ENCODE assay signal across 8 mouse cellular contexts in the genomic region with DNA sequence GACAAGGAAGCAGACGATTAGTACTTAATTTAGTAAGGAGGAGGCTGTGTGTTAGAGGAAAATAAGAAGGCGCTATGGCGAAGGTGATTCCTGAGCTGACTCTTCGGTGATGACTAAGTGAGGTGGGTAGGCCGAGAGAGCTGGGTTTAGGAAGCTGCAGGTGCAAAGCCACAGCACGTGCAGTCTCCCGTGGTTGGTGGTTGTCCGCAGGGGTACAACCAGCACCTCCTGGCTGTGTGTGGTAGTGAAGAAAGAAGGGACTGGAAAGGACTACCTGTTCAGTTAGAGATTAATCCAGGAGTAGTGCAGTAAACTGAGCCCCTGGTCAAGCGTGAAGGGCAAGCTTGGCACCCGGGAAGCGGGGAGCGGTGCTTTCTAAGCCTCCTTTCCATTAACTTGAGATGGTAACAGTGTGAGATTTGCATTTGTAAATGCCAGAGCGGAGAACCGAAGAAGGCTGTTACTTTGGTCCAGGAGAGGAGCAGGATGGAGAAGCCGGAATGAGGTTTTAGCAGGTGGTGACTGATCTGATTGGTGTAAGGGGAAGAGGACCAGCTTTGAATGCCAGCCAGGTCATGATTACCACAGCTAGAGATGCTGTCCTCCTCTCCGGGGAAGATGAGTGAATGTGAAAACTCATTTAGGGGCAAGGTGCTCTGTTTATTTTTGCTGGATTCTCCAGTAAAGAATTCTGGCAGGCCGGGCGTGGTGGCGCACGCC. TPM values are rescaled to one million over a fixed set of nuclear protein-coding genes. Genes with fewer than 3 reads are reported as not detected.
DNase-seq lines count a peak whose midpoint lies in the region; ATAC-seq and TF ChIP-seq lines count a peak whose summit lies in the region.

No protein-coding gene starts in this region.

- peak overlapping the region; percentile 86 for H3K4me2 ChIP-seq in neural tube, embryonic 11.5 days (ENCODE audit: low read depth)
- H3K4me2 ChIP-seq in intestine, embryonic 14.5 days (ENCODE audit: low read length), result peak overlapping the region; percentile 74
- H3K4me2 ChIP-seq in liver, postnatal 0 days (ENCODE audit: low read depth, low read length), result peak overlapping the region; percentile 99

- TF ChIP-seq EP300 in liver, postnatal 0 days (IDR thresholded peaks at IDR 0.05; ENCODE audit: low read depth), result no peak

- H3K9ac ChIP-seq in neural tube, embryonic 11.5 days (ENCODE audit: low read length), result no peak overlapping the region
- peak overlapping the region; percentile 80 for H3K9ac ChIP-seq in intestine, embryonic 14.5 days (ENCODE audit: low read length)
- peak overlapping the region; percentile 90 for H3K9ac ChIP-seq in liver, postnatal 0 days (replicated peaks)

- 17% methylated on average over 20 of the region's 20 CpGs for WGBS in neural tube, embryonic 11.5 days
- WGBS in embryonic facial prominence, embryonic 10.5 days, result 19% methylated on average over 20 of the region's 20 CpGs
- WGBS in intestine, embryonic 14.5 days, result 30% methylated on average over 20 of the region's 20 CpGs
- WGBS in liver, postnatal 0 days (ENCODE audit: insufficient replicate concordance), result 25% methylated on average over 20 of the region's 20 CpGs

- no peaks in the 10 kb centered on the region for H3K9me3 ChIP-seq in neural tube, embryonic 11.5 days (ENCODE audit: control insufficient read depth, low read length)
- H3K9me3 ChIP-seq in embryonic facial prominence, embryonic 10.5 days, result no peaks in the 10 kb centered on the region
- H3K9me3 ChIP-seq in intestine, embryonic 14.5 days (ENCODE audit: control insufficient read depth, low read length), result no peaks in the 10 kb centered on the region
- H3K9me3 ChIP-seq in liver, postnatal 0 days (ENCODE audit: low read length), result no peaks in the 10 kb centered on the region

- H3K4me3 ChIP-seq in neural tube, embryonic 11.5 days (ENCODE audit: low read depth, low read length), result peak overlapping the region; percentile 58
- H3K4me3 ChIP-seq in embryonic facial prominence, embryonic 10.5 days, result peak overlapping the region; percentile 73
- H3K4me3 ChIP-seq in intestine, embryonic 14.5 days (ENCODE audit: low read depth, low read length), result peak overlapping the region; percentile 81
- peak overlapping the region; percentile 72 for H3K4me3 ChIP-seq in liver, postnatal 0 days (ENCODE audit: low read depth, low read length)

- ATAC-seq in neural tube, embryonic 11.5 days (ENCODE audit: insufficient read depth, low FRiP score, low TSS enrichment), result no peak
- ATAC-seq in intestine, embryonic 14.5 days (replicated peaks; ENCODE audit: low FRiP score, low TSS enrichment, low read depth), result no peak
- no peak for ATAC-seq in liver, postnatal 0 days

- TF ChIP-seq CTCF in liver, postnatal 0 days (IDR thresholded peaks at IDR 0.05; ENCODE audit: low read depth), result peak; percentile 27; the same call in 1 of the 2 replicates

- H3K4me1 ChIP-seq in neural tube, embryonic 11.5 days (ENCODE audit: control insufficient read depth, insufficient read depth, low read length), result peaks cover 20% of the 10 kb centered on the region
- H3K4me1 ChIP-seq in embryonic facial prominence, embryonic 10.5 days, result peaks cover 77% of the 10 kb centered on the region
- peaks cover 38% of the 10 kb centered on the region for H3K4me1 ChIP-seq in intestine, embryonic 14.5 days (replicated peaks; ENCODE audit: control insufficient read depth, insufficient read depth, low read length)
- H3K4me1 ChIP-seq in liver, postnatal 0 days (ENCODE audit: insufficient read depth), result peaks cover 66% of the 10 kb centered on the region

- no peak for DNase-seq in neural tube, embryonic 11.5 days (ENCODE audit: low spot score)
- DNase-seq in neural tube, embryonic 10.5 days (ENCODE audit: extremely low spot score, low spot score), result no peak
- no peak for DNase-seq in embryonic facial prominence, embryonic 10.5 days (ENCODE audit: low spot score)
- no peak for DNase-seq in intestine, embryonic 14.5 days (ENCODE audit: low spot score)
- peak; percentile 48 for DNase-seq in liver, postnatal 0 days
- DNase-seq in spleen, postnatal 4 days (ENCODE audit: low spot score in 2 of 2), result peak; percentile 57 to 79
- no peak for DNase-seq in adrenal gland, adult 18-20 months (ENCODE audit: low spot score in 2 of 2)
- no peak for DNase-seq in urinary bladder, postnatal 4 days (ENCODE audit: low spot score in 2 of 2)

- no peak overlapping the region for H3K27ac ChIP-seq in neural tube, embryonic 11.5 days (ENCODE audit: low read depth, low read length)
- peak overlapping the region; percentile 85; the same call in 1 of the 2 replicates for H3K27ac ChIP-seq in embryonic facial prominence, embryonic 10.5 days (replicated peaks)
- peak overlapping the region; percentile 86; the same call in 1 of the 2 replicates for H3K27ac ChIP-seq in intestine, embryonic 14.5 days (ENCODE audit: low read depth)
- H3K27ac ChIP-seq in liver, postnatal 0 days (ENCODE audit: low read depth), result peak overlapping the region; percentile 96

- peaks cover 18% of the 10 kb centered on the region for H3K27me3 ChIP-seq in neural tube, embryonic 11.5 days (ENCODE audit: control insufficient read depth, insufficient read depth, low read length)
- H3K27me3 ChIP-seq in embryonic facial prominence, embryonic 10.5 days (replicated peaks; ENCODE audit: low read depth, poor library complexity, severe bottlenecking), result peaks cover 53% of the 10 kb centered on the region
- no peaks in the 10 kb centered on the region; the same call in 1 of the 2 replicates for H3K27me3 ChIP-seq in intestine, embryonic 14.5 days (replicated peaks; ENCODE audit: control insufficient read depth, insufficient read depth, low read length)
- H3K27me3 ChIP-seq in liver, postnatal 0 days (ENCODE audit: insufficient read depth, low read length), result no peaks in the 10 kb centered on the region

- H3K36me3 ChIP-seq in neural tube, embryonic 11.5 days (ENCODE audit: control insufficient read depth, insufficient read depth, low read length), result no peaks in the 10 kb centered on the region
- H3K36me3 ChIP-seq in embryonic facial prominence, embryonic 10.5 days (replicated peaks), result 0 out of 2 replicates have a peak, but pooled peaks cover 2% of the 10 kb centered on the region
- H3K36me3 ChIP-seq in intestine, embryonic 14.5 days (ENCODE audit: control insufficient read depth, insufficient read depth, low read length), result 0 out of 2 replicates have a peak, but pooled peaks cover 2% of the 10 kb centered on the region
- peaks cover 9% of the 10 kb centered on the region for H3K36me3 ChIP-seq in liver, postnatal 0 days (replicated peaks; ENCODE audit: insufficient read depth, low read length)

RNA-seq across cellular contexts. Expression of a gene that starts 2.1 kb away (rescaled TPM):
- polyA plus RNA-seq in neural tube, embryonic 11.5 days (2014; fragmentation: Nextera tagmentation; extraction: Ambion mirVana), result 13.0 and 13.8 TPM in 2 replicates
- polyA plus RNA-seq in embryonic facial prominence, embryonic 10.5 days (2016; fragmentation: Nextera tagmentation; extraction: Ambion mirVana), result 19.3 and 22.3 TPM in 2 replicates
- 41.7 and 42.5 TPM in 2 replicates for polyA plus RNA-seq in intestine, embryonic 14.5 days (2014; fragmentation: Nextera tagmentation; extraction: Ambion mirVana)
- polyA plus RNA-seq in liver, postnatal 0 days (2015; fragmentation: Nextera tagmentation; extraction: Ambion mirVana), result 19.4 and 22.4 TPM in 2 replicates
- total RNA-seq in adrenal gland, adult 18-20 months (2021), result 100 to 1,000 TPM; 144 to 160 TPM

RNA-seq across cellular contexts. Expression of a gene that starts 21.6 kb away (rescaled TPM):
- polyA plus RNA-seq in neural tube, embryonic 11.5 days (2014; fragmentation: Nextera tagmentation; extraction: Ambion mirVana), result 26.2 and 28.4 TPM in 2 replicates
- 16.5 and 19.0 TPM in 2 replicates for polyA plus RNA-seq in embryonic facial prominence, embryonic 10.5 days (2016; fragmentation: Nextera tagmentation; extraction: Ambion mirVana)
- polyA plus RNA-seq in intestine, embryonic 14.5 days (2014; fragmentation: Nextera tagmentation; extraction: Ambion mirVana), result 23.7 and 25.1 TPM in 2 replicates
- polyA plus RNA-seq in liver, postnatal 0 days (2015; fragmentation: Nextera tagmentation; extraction: Ambion mirVana), result 16.7 TPM in 2 replicates
- total RNA-seq in adrenal gland, adult 18-20 months (2021), result 10 to 100 TPM; 24.9 to 36.9 TPM

RNA-seq across cellular contexts. Expression of a gene that starts 26.7 kb away (rescaled TPM):
- polyA plus RNA-seq in neural tube, embryonic 11.5 days (2014; fragmentation: Nextera tagmentation; extraction: Ambion mirVana), result 125 and 134 TPM in 2 replicates
- 112 and 114 TPM in 2 replicates for polyA plus RNA-seq in embryonic facial prominence, embryonic 10.5 days (2016; fragmentation: Nextera tagmentation; extraction: Ambion mirVana)
- 101 and 106 TPM in 2 replicates for polyA plus RNA-seq in intestine, embryonic 14.5 days (2014; fragmentation: Nextera tagmentation; extraction: Ambion mirVana)
- polyA plus RNA-seq in liver, postnatal 0 days (2015; fragmentation: Nextera tagmentation; extraction: Ambion mirVana), result 35.0 and 36.0 TPM in 2 replicates
- 100 to 1,000 TPM; 115 to 132 TPM for total RNA-seq in adrenal gland, adult 18-20 months (2021)

Comparison
In these comparisons a context has a peak if more than half of its experiments do, and no peak if none do; other contexts are left out.
1. DNase-seq: peak in liver, postnatal 0 days (single experiment) and spleen, postnatal 4 days (2 of 2); none in neural tube, embryonic 11.5 days (single experiment), neural tube, embryonic 10.5 days (single experiment), embryonic facial prominence, embryonic 10.5 days (single experiment), intestine, embryonic 14.5 days (single experiment), adrenal gland, adult 18-20 months (0 of 2) and urinary bladder, postnatal 4 days (0 of 2).
2. Peak in every context shown above with its lines, with median percentiles within 50 percentile points of each other: H3K4me2 ChIP-seq and H3K4me3 ChIP-seq.